Mouse (Mus musculus) 416B (cell line): ENCODE measurements around the gene Nuak2.
"Not testable (repeated sequence)": the region's sequence is repeated elsewhere in the genome, so short reads cannot be mapped to it uniquely, and the experiment has no call there.

Source experiments
- DNase-seq: peaks from one replicate; pipeline ENCODE4 v3.0.0; 2011; ENCODE audit warnings: low read depth

The Nuak2 gene

GRCm38 (mm10) chr1:132328565-132328964 is 12.6 kb downstream of the Nuak2 start:
- no peak for DNase-seq

- DNase-seq: no peak
These were observed 13.7 kb downstream of the Nuak2 start for GRCm38 (mm10) chr1:132329656-132330055.

- no peak for DNase-seq
These were observed 14.5 kb downstream of the Nuak2 start for GRCm38 (mm10) chr1:132330397-132330796.

- DNase-seq: no peak
These were observed 15.4 kb downstream of the Nuak2 start for GRCm38 (mm10) chr1:132331283-132331682.

- DNase-seq: no peak
These were observed 17.3 kb downstream of the Nuak2 start for GRCm38 (mm10) chr1:132333201-132333600.

GRCm38 (mm10) chr1:132333675-132334141 is 17.8 kb downstream of the Nuak2 start:
- DNase-seq: no peak

- no peak for DNase-seq
These were observed 18.4 kb downstream of the Nuak2 start for GRCm38 (mm10) chr1:132334178-132334801.

GRCm38 (mm10) chr1:132335378-132335965 is 19.5 kb downstream of the Nuak2 start:
- no peak for DNase-seq

- no peak for DNase-seq
These were observed 21.0 kb downstream of the Nuak2 start for GRCm38 (mm10) chr1:132336921-132337320.

GRCm38 (mm10) chr1:132338027-132338660 is 22.2 kb downstream of the Nuak2 start:
- no peak for DNase-seq

GRCm38 (mm10) chr1:132341731-132342501 is 26.0 kb downstream of the Nuak2 start:
- peak; percentile 92 for DNase-seq

- no peak for DNase-seq
These were observed 26.6 kb downstream of the Nuak2 start for GRCm38 (mm10) chr1:132342518-132342917.

- DNase-seq: peak; percentile 28
These were observed 27.3 kb downstream of the Nuak2 start for GRCm38 (mm10) chr1:132343191-132343590.

GRCm38 (mm10) chr1:132343656-132344055 is 27.7 kb downstream of the Nuak2 start:
- no peak for DNase-seq

GRCm38 (mm10) chr1:132345514-132345913 is 29.6 kb downstream of the Nuak2 start:
- DNase-seq: no peak

- peak; percentile 20 for DNase-seq
These were observed 30.4 kb downstream of the Nuak2 start for GRCm38 (mm10) chr1:132346134-132346851.

- DNase-seq: no peak
These were observed 31.0 kb downstream of the Nuak2 start for GRCm38 (mm10) chr1:132346951-132347350.

- DNase-seq: no peak
These were observed 32.5 kb downstream of the Nuak2 start for GRCm38 (mm10) chr1:132348401-132348800.

- DNase-seq: not testable (repeated sequence)
These were observed 33.1 kb downstream of the Nuak2 start for GRCm38 (mm10) chr1:132349049-132349448.

- DNase-seq: not testable (repeated sequence)
These were observed 33.7 kb downstream of the Nuak2 start for GRCm38 (mm10) chr1:132349601-132350000.

GRCm38 (mm10) chr1:132351058-132351457 is 35.1 kb downstream of the Nuak2 start:
- DNase-seq: no peak

GRCm38 (mm10) chr1:132353389-132353788 is 37.5 kb downstream of the Nuak2 start:
- peak; percentile 18 for DNase-seq
